Mouse (Mus musculus): ENCODE results near the gene Fcnb. TPM values are rescaled to one million over a fixed set of nuclear protein-coding genes. Genes with fewer than 3 reads are reported as not detected.
A peak's percentile ranks its signal among the peaks of the same experiment; 100 is the strongest.

Fcnb gene
- polyA plus RNA-seq, 1 experiment from 2014 or later, result not detected

- WGBS, result 83% methylated on average over 9 of the region's 9 CpGs
- DNase-seq (ENCODE audit: low spot score), result no peak
- no peak overlapping the region for H3K27ac ChIP-seq
- H3K4me2 ChIP-seq (ENCODE audit: low read length), result no peak overlapping the region
- H3K9ac ChIP-seq (ENCODE audit: low read depth, low read length), result no peak overlapping the region
- TF ChIP-seq CTCF (IDR thresholded peaks at IDR 0.05; ENCODE audit: low read depth), result no peak
- no peak overlapping the region for H3K4me3 ChIP-seq (replicated peaks; ENCODE audit: low read depth, low read length)
- no peak for ATAC-seq (replicated peaks; ENCODE audit: low FRiP score, low read depth)
- H3K36me3 ChIP-seq (ENCODE audit: insufficient read depth, low read length), result no peaks in the 10 kb centered on the region
- 0 out of 2 replicates have a peak, but pooled peaks cover 5% of the 10 kb centered on the region for H3K4me1 ChIP-seq (replicated peaks; ENCODE audit: insufficient read depth, low read length)
- no peaks in the 10 kb centered on the region for H3K9me3 ChIP-seq (replicated peaks; ENCODE audit: low read length)
- H3K27me3 ChIP-seq (ENCODE audit: insufficient read depth, low read length), result 0 out of 2 replicates have a peak, but pooled peaks cover 3% of the 10 kb centered on the region
Observed at GRCm38 (mm10) chr2:28100796-28101483, 16.3 kb upstream of the Fcnb start.

- Histone ChIP-seq H3K4me2 (ENCODE audit: low read length) (peak overlapping the region; percentile 46), H3K4me3 (replicated peaks; ENCODE audit: low read depth, low read length) (no peak overlapping the region), H3K36me3 (ENCODE audit: insufficient read depth, low read length) (no peaks in the 10 kb centered on the region), H3K9me3 (replicated peaks; ENCODE audit: low read length) (no peaks in the 10 kb centered on the region), H3K9ac (ENCODE audit: low read depth, low read length) (no peak overlapping the region), H3K27me3 (ENCODE audit: insufficient read depth, low read length) (0 out of 2 replicates have a peak, but pooled peaks cover 3% of the 10 kb centered on the region), H3K27ac (no peak overlapping the region), H3K4me1 (replicated peaks; ENCODE audit: insufficient read depth, low read length) (0 out of 2 replicates have a peak, but pooled peaks cover 5% of the 10 kb centered on the region)
- peak; percentile 9 for DNase-seq (ENCODE audit: low spot score)
- no peak for TF ChIP-seq CTCF (IDR thresholded peaks at IDR 0.05; ENCODE audit: low read depth)
- no peak for ATAC-seq (replicated peaks; ENCODE audit: low FRiP score, low read depth)
- WGBS, result 7% methylated on average over 24 of the region's 24 CpGs
Observed at GRCm38 (mm10) chr2:28098547-28099505, 14.1 kb upstream of the Fcnb start.

- no peak for DNase-seq (ENCODE audit: low spot score)
- WGBS, result 66% methylated on average over 6 of the region's 6 CpGs
- Histone ChIP-seq H3K4me1 (replicated peaks; ENCODE audit: insufficient read depth, low read length) (0 out of 2 replicates have a peak, but pooled peaks cover 5% of the 10 kb centered on the region), H3K36me3 (ENCODE audit: insufficient read depth, low read length) (no peaks in the 10 kb centered on the region), H3K4me2 (ENCODE audit: low read length) (no peak overlapping the region), H3K27ac (no peak overlapping the region), H3K9me3 (replicated peaks; ENCODE audit: low read length) (no peaks in the 10 kb centered on the region), H3K27me3 (ENCODE audit: insufficient read depth, low read length) (0 out of 2 replicates have a peak, but pooled peaks cover 3% of the 10 kb centered on the region), H3K9ac (ENCODE audit: low read depth, low read length) (no peak overlapping the region), H3K4me3 (replicated peaks; ENCODE audit: low read depth, low read length) (no peak overlapping the region)
- no peak for TF ChIP-seq CTCF (IDR thresholded peaks at IDR 0.05; ENCODE audit: low read depth)
- ATAC-seq (replicated peaks; ENCODE audit: low FRiP score, low read depth), result no peak
Observed at GRCm38 (mm10) chr2:28096751-28097309, 12.1 kb upstream of the Fcnb start.

- H3K4me1 ChIP-seq (replicated peaks; ENCODE audit: insufficient read depth, low read length), result no peaks in the 10 kb centered on the region
- H3K9ac ChIP-seq (ENCODE audit: low read depth, low read length), result no peak overlapping the region
- H3K36me3 ChIP-seq (ENCODE audit: insufficient read depth, low read length), result no peaks in the 10 kb centered on the region
- WGBS, result 86% methylated on average over 8 of the region's 8 CpGs
- H3K4me3 ChIP-seq (replicated peaks; ENCODE audit: low read depth, low read length), result no peak overlapping the region
- H3K27ac ChIP-seq, result no peak overlapping the region
- no peak for DNase-seq (ENCODE audit: low spot score)
- no peaks in the 10 kb centered on the region for H3K9me3 ChIP-seq (replicated peaks; ENCODE audit: low read length)
- no peak overlapping the region for H3K4me2 ChIP-seq (ENCODE audit: low read length)
- TF ChIP-seq CTCF (IDR thresholded peaks at IDR 0.05; ENCODE audit: low read depth), result no peak
- no peak for ATAC-seq (replicated peaks; ENCODE audit: low FRiP score, low read depth)
- H3K27me3 ChIP-seq (ENCODE audit: insufficient read depth, low read length), result no peaks in the 10 kb centered on the region
Observed at GRCm38 (mm10) chr2:28092099-28092498, 7.4 kb upstream of the Fcnb start.

- no peak overlapping the region for H3K4me2 ChIP-seq (ENCODE audit: low read length)
- no peaks in the 10 kb centered on the region for H3K27me3 ChIP-seq (ENCODE audit: insufficient read depth, low read length)
- H3K4me3 ChIP-seq (replicated peaks; ENCODE audit: low read depth, low read length), result no peak overlapping the region
- DNase-seq (ENCODE audit: low spot score) (no peak), ATAC-seq (replicated peaks; ENCODE audit: low FRiP score, low read depth) (no peak)
- H3K9me3 ChIP-seq (replicated peaks; ENCODE audit: low read length), result no peaks in the 10 kb centered on the region
- no peak overlapping the region for H3K27ac ChIP-seq
- H3K9ac ChIP-seq (ENCODE audit: low read depth, low read length), result no peak overlapping the region
- WGBS, result 83% methylated on average over 6 of the region's 6 CpGs
- H3K4me1 ChIP-seq (replicated peaks; ENCODE audit: insufficient read depth, low read length), result no peaks in the 10 kb centered on the region
- TF ChIP-seq CTCF (IDR thresholded peaks at IDR 0.05; ENCODE audit: low read depth), result no peak
- H3K36me3 ChIP-seq (ENCODE audit: insufficient read depth, low read length), result no peaks in the 10 kb centered on the region
Observed at GRCm38 (mm10) chr2:28091042-28091441, 6.4 kb upstream of the Fcnb start.
